Mouse (Mus musculus) lung, embryonic 14.5 days (tissue): Measurements from ENCODE around the gene Fam180a. TPM values are rescaled to one million over a fixed set of nuclear protein-coding genes. Genes with fewer than 3 reads are reported as not detected.

Source experiments
- ATAC-seq: fragments of 200-750 bp; cut with Nextera tagmentation; 2 replicates; pipeline ENCODE4 v1.8.0; 2017; ENCODE audit warnings: mild to moderate bottlenecking, moderate TSS enrichment, moderate library complexity; ENCODE audit not compliant: insufficient read depth
- DNase-seq: peaks from one replicate; pipeline ENCODE4 v3.0.0-alpha.2; 2015
- H3K27ac ChIP-seq: fragments of 300-500 bp; sonication (generic); 2 replicates; pipeline ENCODE4 v1.5.1; 2014; ENCODE audit warnings: low read depth, mild to moderate bottlenecking, moderate library complexity
- H3K27me3 ChIP-seq: fragments of 300-500 bp; sonication (generic); 2 replicates; pipeline ENCODE4 v1.6.1; 2014; ENCODE audit warnings: low read length, control low read depth; ENCODE audit not compliant: insufficient read depth
- H3K36me3 ChIP-seq: fragments of 300-500 bp; sonication (generic); 2 replicates; pipeline ENCODE4 v1.6.1; 2014; ENCODE audit warnings: control low read depth; ENCODE audit not compliant: insufficient read depth
- H3K4me1 ChIP-seq: fragments of 300-500 bp; sonication (generic); 2 replicates; pipeline ENCODE4 v1.6.1; 2014; ENCODE audit warnings: antibody characterized with exemption, control low read depth; ENCODE audit not compliant: insufficient read depth
- H3K4me2 ChIP-seq: fragments of 300-500 bp; sonication (generic); 2 replicates; pipeline ENCODE4 v1.6.1; 2014; ENCODE audit warnings: mild to moderate bottlenecking
- H3K4me3 ChIP-seq: fragments of 300-500 bp; sonication (generic); 2 replicates; pipeline ENCODE4 v1.5.1; 2014; ENCODE audit warnings: low read depth, low read length
- H3K9ac ChIP-seq: fragments of 300-500 bp; sonication (generic); 2 replicates; pipeline ENCODE4 v1.6.1; 2014
- H3K9me3 ChIP-seq: fragments of 300-500 bp; sonication (generic); 2 replicates; pipeline ENCODE4 v1.6.1; 2016; ENCODE audit warnings: low read depth, low read length, control low read depth
- CTCF ChIP-seq: IDR thresholded peaks from 2 replicates; pipeline ENCODE4 v1.5.1; 2016; ENCODE audit warnings: antibody characterized with exemption, low read depth
- WGBS: fragments of 180-500 bp; shearing (Covaris S2); extraction: QIAGEN DNeasy Blood & Tissue Kit; methylation state at CpG from one replicate; pipeline ENCODE4 v1.1.7; 2014; 5-methylcytosine and 5-hydroxymethylcytosine counted together
- polyA plus RNA-seq: library from polyadenylated mRNA; unstranded; fragments of >200 nt; fragmentation: Nextera tagmentation; extraction: Ambion mirVana; gene quantifications from 2 replicates; pipeline ENCODE4 v1.2.1, GENCODE M21; 2014

The Fam180a gene
- polyA plus RNA-seq, 1 experiment from 2014 or later: 0.74 TPM

DNA sequence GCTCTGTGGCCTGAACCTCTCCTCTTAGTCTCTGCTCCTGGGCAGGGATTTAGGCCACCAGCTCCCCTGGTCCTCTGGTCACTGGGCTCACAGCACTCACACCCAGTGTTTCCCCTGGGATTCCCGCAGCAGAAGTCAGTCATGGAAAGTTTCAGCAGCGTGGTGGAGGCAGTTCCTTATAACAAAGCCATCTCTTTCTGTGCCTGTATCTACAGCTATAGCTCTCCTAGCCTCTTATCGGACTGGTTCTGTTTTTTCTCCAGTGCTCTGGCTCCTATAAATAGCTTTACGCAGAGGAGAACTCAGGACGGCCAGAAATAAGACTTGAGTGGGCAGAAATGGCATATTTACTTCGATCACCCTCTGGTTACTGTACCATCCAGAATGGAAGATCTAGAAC, 27.6 kb downstream of the Fam180a start:
- Histone ChIP-seq H3K9ac (no peak overlapping the region), H3K36me3 (no peaks in the 10 kb centered on the region), H3K4me3 (no peak overlapping the region), H3K9me3 (no peaks in the 10 kb centered on the region), H3K4me2 (no peak overlapping the region), H3K4me1 (no peaks in the 10 kb centered on the region), H3K27me3 (no peaks in the 10 kb centered on the region), H3K27ac (no peak overlapping the region)
- ATAC-seq (no peak), DNase-seq (no peak)
- 79% methylated on average over 6 of the region's 6 CpGs for WGBS
- TF ChIP-seq CTCF: no peak

DNA sequence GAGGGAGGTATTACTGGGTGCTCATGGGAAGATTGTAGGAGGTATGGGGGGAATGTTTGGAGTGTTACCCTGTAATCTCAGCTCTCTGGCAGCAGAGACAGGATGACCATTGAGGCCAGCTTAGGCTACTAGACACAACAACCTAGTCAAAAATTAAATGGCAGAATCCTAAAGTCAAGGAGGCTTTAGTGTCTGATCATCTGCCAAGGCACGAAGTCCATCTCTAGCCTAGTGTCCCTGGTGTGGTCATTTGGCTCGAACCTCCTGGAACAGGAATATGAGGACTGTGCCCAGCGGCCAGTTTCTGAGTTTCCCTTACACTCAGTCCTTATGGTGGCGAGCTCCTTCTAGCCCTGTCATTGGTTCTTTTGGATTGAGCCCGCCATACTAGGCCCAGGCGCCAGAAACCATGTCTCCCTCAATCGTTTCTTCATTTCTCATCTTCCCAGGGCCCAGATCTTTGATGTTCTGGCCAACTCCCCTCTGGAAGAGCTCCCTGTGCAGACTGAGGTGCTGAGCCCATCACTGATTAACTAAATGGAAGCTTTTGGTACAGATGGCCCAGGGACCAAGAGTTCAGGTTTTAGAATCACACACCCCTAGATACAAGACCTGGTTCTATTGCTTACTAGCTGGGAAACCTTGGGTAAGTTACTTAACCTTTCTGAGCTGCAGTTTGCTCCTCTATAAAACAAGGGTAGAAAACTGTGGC, 28.3 kb downstream of the Fam180a start:
- H3K4me2 ChIP-seq: no peak overlapping the region
- no peak for DNase-seq
- no peak overlapping the region for H3K9ac ChIP-seq
- no peaks in the 10 kb centered on the region for H3K27me3 ChIP-seq
- TF ChIP-seq CTCF: no peak
- ATAC-seq: no peak
- H3K4me1 ChIP-seq: no peaks in the 10 kb centered on the region
- 83% methylated on average over 7 of the region's 7 CpGs for WGBS
- H3K9me3 ChIP-seq: no peaks in the 10 kb centered on the region
- no peaks in the 10 kb centered on the region for H3K36me3 ChIP-seq
- no peak overlapping the region for H3K27ac ChIP-seq
- H3K4me3 ChIP-seq: no peak overlapping the region

DNA sequence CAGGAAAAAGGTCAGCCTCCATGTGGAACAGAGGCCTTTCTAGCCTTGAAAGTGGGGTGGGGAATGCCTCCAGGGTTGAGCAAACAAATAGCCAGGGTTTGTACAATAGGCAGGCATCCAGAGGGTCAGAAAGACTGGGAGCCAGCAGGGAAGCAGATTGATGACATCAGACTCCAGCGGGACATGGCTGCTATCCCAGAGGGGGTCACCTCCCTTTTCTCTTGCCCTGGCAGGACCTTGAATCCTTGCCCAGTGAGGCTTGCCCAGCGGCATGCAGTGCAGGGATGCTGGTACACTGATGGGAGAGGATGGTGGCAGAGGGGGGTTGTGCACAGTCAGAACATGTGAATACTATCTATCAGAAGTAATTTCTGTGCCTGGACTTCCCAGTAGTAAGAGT, 28.9 kb downstream of the Fam180a start:
- H3K27ac ChIP-seq: no peak overlapping the region
- H3K4me3 ChIP-seq: no peak overlapping the region
- H3K4me1 ChIP-seq: no peaks in the 10 kb centered on the region
- no peak overlapping the region for H3K4me2 ChIP-seq
- no peak for TF ChIP-seq CTCF
- ATAC-seq (no peak), DNase-seq (peak; percentile 11)
- no peak overlapping the region for H3K9ac ChIP-seq
- H3K27me3 ChIP-seq: no peaks in the 10 kb centered on the region
- H3K36me3 ChIP-seq: no peaks in the 10 kb centered on the region
- no peaks in the 10 kb centered on the region for H3K9me3 ChIP-seq
- WGBS: 32% methylated on average over 2 of the region's 2 CpGs

DNA sequence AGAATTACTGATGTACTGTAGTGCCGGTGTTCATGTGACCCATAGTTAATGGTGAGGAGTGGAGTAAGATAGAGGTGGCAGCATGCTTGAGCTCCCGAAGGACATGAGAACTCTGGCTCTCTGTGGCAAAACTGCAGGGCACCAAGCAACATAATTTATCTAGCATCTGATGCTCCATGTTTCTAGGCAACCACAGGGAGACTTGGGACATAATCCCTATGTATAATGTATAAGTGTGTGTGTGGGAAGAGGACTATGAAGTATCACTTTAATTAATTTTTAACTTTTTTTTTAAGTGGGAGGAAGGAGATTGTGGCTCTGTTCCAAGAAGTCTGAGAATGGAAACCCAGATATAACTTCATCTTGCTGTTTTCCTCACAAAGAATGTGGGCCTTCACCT, 31.0 kb downstream of the Fam180a start:
- 77% methylated on average over 2 of the region's 2 CpGs for WGBS
- ATAC-seq: no peak
- no peak for DNase-seq
- Histone ChIP-seq H3K36me3 (no peaks in the 10 kb centered on the region), H3K27me3 (no peaks in the 10 kb centered on the region), H3K4me1 (no peaks in the 10 kb centered on the region), H3K4me2 (no peak overlapping the region), H3K9ac (no peak overlapping the region), H3K27ac (no peak overlapping the region), H3K9me3 (no peaks in the 10 kb centered on the region), H3K4me3 (no peak overlapping the region)
- TF ChIP-seq CTCF: no peak

DNA sequence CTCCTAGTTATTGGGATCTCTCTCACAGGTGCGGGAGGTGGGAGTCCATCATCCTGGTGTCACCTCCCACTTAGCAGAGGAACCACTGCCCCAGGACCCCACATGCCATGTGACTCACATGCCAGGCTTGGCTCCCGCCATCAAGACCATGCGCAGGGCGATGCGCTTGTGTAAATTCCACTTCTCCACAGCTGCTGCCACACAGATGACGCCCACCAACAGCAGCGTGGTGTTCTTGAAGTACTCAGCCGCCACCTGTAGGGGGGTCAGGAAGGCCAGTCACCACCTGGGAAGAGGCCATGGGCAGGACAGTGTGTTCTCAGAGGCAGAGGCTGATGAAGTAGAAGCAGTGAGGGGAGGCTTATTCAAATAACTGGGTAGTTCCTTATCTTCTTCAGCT, 36.3 kb downstream of the Fam180a start:
- Histone ChIP-seq H3K4me2 (no peak overlapping the region), H3K9me3 (no peaks in the 10 kb centered on the region), H3K27me3 (no peaks in the 10 kb centered on the region), H3K4me1 (peaks cover 3% of the 10 kb centered on the region; the same call in 1 of the 2 replicates), H3K4me3 (no peak overlapping the region), H3K9ac (no peak overlapping the region), H3K27ac (no peak overlapping the region), H3K36me3 (no peaks in the 10 kb centered on the region)
- TF ChIP-seq CTCF: no peak
- DNase-seq (no peak), ATAC-seq (no peak)
- 82% methylated on average over 8 of the region's 8 CpGs for WGBS

DNA sequence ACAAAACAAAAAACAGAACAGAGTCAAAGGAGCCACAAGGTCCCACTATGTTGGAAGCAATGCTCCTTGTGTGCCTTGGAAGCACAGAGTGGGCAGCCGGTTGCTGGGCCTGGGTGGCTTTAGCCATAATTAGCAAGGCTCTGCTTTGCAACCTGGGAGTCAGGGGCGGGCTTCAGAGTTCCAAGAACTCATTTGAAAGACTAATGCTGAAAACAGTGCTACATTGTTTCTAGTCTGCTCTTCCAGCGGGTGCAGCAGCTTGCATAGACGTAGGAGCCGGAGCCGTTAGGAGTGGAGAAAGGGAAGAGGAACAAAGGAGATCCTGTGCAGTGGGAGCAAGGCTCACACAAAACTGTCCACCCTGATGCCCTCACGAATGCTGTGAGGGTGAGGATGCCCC, 37.0 kb downstream of the Fam180a start:
- no peak overlapping the region for H3K27ac ChIP-seq
- ATAC-seq: peak; percentile 24; the same call in 1 of the 2 replicates
- 55% methylated on average over 7 of the region's 7 CpGs for WGBS

DNA sequence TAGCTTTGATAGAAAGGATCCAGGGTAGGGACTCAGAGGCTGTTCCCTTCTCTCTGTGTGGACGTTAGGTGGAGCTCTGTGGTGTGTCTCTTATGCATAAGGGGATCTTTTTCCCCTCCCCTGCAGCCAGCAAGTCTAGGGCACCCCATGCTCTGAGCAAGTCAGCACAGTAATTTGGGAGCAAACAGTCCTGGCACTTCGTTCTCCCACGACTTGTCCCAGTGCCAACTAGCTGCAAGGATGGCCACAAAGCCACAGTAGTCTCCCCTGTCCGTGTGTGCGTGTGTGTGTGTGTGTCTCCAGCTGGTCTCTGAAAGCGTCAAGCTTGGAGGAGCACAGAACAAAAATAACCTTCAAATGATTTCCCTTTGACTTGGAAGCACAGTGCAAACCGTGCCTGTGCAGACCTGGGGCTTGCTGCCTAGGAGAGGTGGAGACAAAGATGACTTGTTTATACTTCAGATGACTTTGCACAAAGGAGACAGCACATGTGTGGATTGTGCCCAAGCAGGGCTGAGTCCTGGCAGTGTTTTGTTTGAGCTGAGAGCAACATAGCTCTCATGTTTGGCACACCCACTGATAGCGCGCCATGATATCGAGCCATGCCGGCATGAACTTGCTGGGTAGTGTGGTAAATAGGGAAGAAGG, 37.7 kb downstream of the Fam180a start:
- peak; percentile 41; the same call in 1 of the 2 replicates for ATAC-seq
- H3K9me3 ChIP-seq: no peaks in the 10 kb centered on the region
- H3K9ac ChIP-seq: no peak overlapping the region
- no peak overlapping the region for H3K4me3 ChIP-seq
- peak; percentile 39 for DNase-seq
- no peak overlapping the region for H3K4me2 ChIP-seq
- no peak overlapping the region for H3K27ac ChIP-seq
- H3K36me3 ChIP-seq: no peaks in the 10 kb centered on the region
- 53% methylated on average over 11 of the region's 11 CpGs for WGBS
- H3K4me1 ChIP-seq: peaks cover 3% of the 10 kb centered on the region; the same call in 1 of the 2 replicates
- H3K27me3 ChIP-seq: no peaks in the 10 kb centered on the region
- TF ChIP-seq CTCF: no peak

More for the DNA sequence above, 37.0 kb downstream of the Fam180a start:
- TF ChIP-seq CTCF: no peak
- Histone ChIP-seq H3K4me1 (peaks cover 3% of the 10 kb centered on the region; the same call in 1 of the 2 replicates), H3K27me3 (no peaks in the 10 kb centered on the region), H3K4me2 (no peak overlapping the region), H3K4me3 (no peak overlapping the region), H3K36me3 (no peaks in the 10 kb centered on the region), H3K9me3 (no peaks in the 10 kb centered on the region), H3K9ac (no peak overlapping the region)
- DNase-seq: no peak
